In genomic region chr3:143622275-143622674, GRCm38 (mm10) we compare ENCODE assay signal across 14 mouse cellular contexts.
"Had no signal": no experiment of that assay in that cellular context is flagged by ENCODE, and none has a peak within 500 bp of the region (broad histone marks: within the 10 kb centered on the region; RNA-seq: fewer than 3 reads in every experiment).

No protein-coding gene starts in this region.

- DNase-seq: gastrocnemius, postnatal 14 days; gastrocnemius, postnatal 36 days; heart, adult 18-20 months; heart, postnatal 14 days; heart, postnatal 36 days; kidney, adult 11 months; kidney, adult 2 months; kidney, adult 9 months; kidney, postnatal 14 days; kidney, postnatal 4 days; liver; liver, embryonic 13.5 days had no signal

- ATAC-seq: hindbrain, postnatal 0 days; intestine, embryonic 16.5 days had no signal
